Mouse (Mus musculus) limb, embryonic 14.5 days (tissue): ENCODE measurements around the gene Slmap. TPM values are rescaled to one million over a fixed set of nuclear protein-coding genes. Genes with fewer than 3 reads are reported as not detected.
"Not testable (repeated sequence)": the region's sequence is repeated elsewhere in the genome, so short reads cannot be mapped to it uniquely, and the experiment has no call there.

ENCODE experiments used
- ATAC-seq: fragments of 200-750 bp; cut with Nextera tagmentation; 2 replicates; pipeline ENCODE4 v1.8.0; 2017; ENCODE audit warnings: low read depth, moderate number of reproducible peaks, moderate TSS enrichment; ENCODE audit not compliant: low FRiP score
- DNase-seq: peaks from one replicate; pipeline ENCODE4 v3.0.0-alpha.2; 2015; ENCODE audit warnings: low spot score
- H3K27ac ChIP-seq: fragments of 300-500 bp; sonication (generic); replicated peaks from 2 replicates; pipeline ENCODE4 v1.5.1; 2014; ENCODE audit warnings: low read depth, mild to moderate bottlenecking, low read length, moderate library complexity, mixed read lengths
- H3K27me3 ChIP-seq: fragments of 300-500 bp; sonication (generic); 2 replicates; pipeline ENCODE4 v1.6.1; 2014; ENCODE audit warnings: low read length, mixed read lengths; ENCODE audit not compliant: control insufficient read depth, insufficient read depth
- H3K36me3 ChIP-seq: fragments of 300-500 bp; sonication (generic); 2 replicates; pipeline ENCODE4 v1.6.1; 2014; ENCODE audit warnings: mild to moderate bottlenecking, low read length, moderate library complexity, mixed read lengths; ENCODE audit not compliant: control insufficient read depth, insufficient read depth
- H3K4me1 ChIP-seq: fragments of 300-500 bp; sonication (generic); 2 replicates; pipeline ENCODE4 v1.6.1; 2014; ENCODE audit warnings: antibody characterized with exemption, low read length, mixed read lengths; ENCODE audit not compliant: control insufficient read depth, insufficient read depth
- H3K4me2 ChIP-seq: fragments of 300-500 bp; sonication (generic); replicated peaks from 2 replicates; pipeline ENCODE4 v1.6.1; 2014; ENCODE audit warnings: low read depth, mild to moderate bottlenecking, low read length, moderate library complexity; ENCODE audit not compliant: severe bottlenecking
- H3K4me3 ChIP-seq: fragments of 300-500 bp; sonication (generic); replicated peaks from 2 replicates; pipeline ENCODE4 v1.5.1; 2014; ENCODE audit warnings: low read length
- H3K9ac ChIP-seq: fragments of 300-500 bp; sonication (generic); 2 replicates; pipeline ENCODE4 v1.6.1; 2014; ENCODE audit warnings: mild to moderate bottlenecking, low read depth, low read length, moderate library complexity; ENCODE audit not compliant: severe bottlenecking
- H3K9me3 ChIP-seq: fragments of 300-500 bp; sonication (generic); 2 replicates; pipeline ENCODE4 v1.6.1; 2016; ENCODE audit warnings: low read length; ENCODE audit not compliant: control insufficient read depth
- POLR2A ChIP-seq: fragments of 200-500 bp; IDR thresholded peaks from 2 replicates; pipeline ENCODE4 v1.8.0; 2012; ENCODE audit warnings: inconsistent platforms, mild to moderate bottlenecking, moderate library complexity, borderline replicate concordance; ENCODE audit not compliant: insufficient read depth, insufficient read length; ENCODE audit errors: extremely low read depth
- WGBS: fragments of 180-500 bp; shearing (Covaris S2); extraction: QIAGEN DNeasy Blood & Tissue Kit; methylation state at CpG from one replicate; pipeline ENCODE4 v1.1.7; 2014; 5-methylcytosine and 5-hydroxymethylcytosine counted together
- polyA plus RNA-seq, 2 experiments: library from polyadenylated mRNA; depleted of rRNA in 1 of 2; stranded (reverse) in 1 of 2; unstranded in 1 of 2; fragments of >200 nt; fragmentation: Nextera tagmentation in 1 of 2; extraction: Ambion mirVana in 1 of 2; gene quantifications; 2 replicates each; pipeline versions ENCODE4 v1.2.1 to v1.2.3; 2012 to 2014

Gene Slmap
- polyA plus RNA-seq, 2 experiments: 25.4 to 27.0 TPM

DNA sequence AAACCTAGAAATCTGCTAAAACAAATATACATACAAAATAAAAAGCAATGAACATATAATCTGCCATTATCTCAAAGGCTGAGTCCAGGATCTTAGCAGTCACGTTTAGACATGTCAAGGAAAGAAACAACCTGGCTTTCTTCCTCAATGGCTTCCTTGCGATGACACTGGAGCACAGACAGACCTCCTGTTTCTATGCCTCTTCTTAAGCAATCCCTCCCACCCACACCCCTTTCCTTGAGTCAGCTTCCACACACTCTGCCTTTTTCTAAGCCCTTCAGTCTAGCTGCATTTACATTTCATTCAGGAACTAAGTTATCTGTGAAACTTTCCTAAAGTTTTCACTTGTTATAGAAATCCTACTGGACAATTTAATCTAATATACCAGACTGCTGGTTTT lies 6.4 kb downstream of the Slmap start:
- H3K4me3 ChIP-seq: no peak overlapping the region
- TF ChIP-seq POLR2A: no peak

DNA sequence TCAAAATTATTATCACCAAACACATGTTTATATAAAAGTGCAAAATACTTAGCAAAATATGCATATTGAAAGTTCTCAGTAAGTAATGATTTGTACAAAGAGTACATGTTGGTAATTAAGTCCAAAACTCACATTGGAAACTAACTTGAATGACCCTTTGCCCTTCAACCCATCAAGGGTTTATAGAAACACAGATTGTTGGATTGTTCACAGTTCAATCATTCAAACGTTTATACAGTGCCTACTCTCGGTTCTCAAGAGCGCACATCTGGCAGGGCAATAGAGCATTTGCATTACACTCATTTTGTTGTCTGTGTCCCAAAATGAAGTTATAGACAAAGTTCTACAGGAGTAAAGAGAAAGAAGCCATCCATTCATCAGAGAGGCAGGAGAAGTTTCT lies 8.8 kb downstream of the Slmap start:
- H3K4me2 ChIP-seq: no peak overlapping the region
- ATAC-seq (no peak), DNase-seq (no peak)
- H3K9me3 ChIP-seq: no peaks in the 10 kb centered on the region
- no peak overlapping the region for H3K4me3 ChIP-seq
- no peak overlapping the region for H3K9ac ChIP-seq
- H3K27ac ChIP-seq: no peak overlapping the region
- 67% methylated on average over 3 of the region's 3 CpGs for WGBS
- H3K27me3 ChIP-seq: no peaks in the 10 kb centered on the region
- TF ChIP-seq POLR2A: no peak
- peaks cover 15% of the 10 kb centered on the region for H3K4me1 ChIP-seq
- no peaks in the 10 kb centered on the region for H3K36me3 ChIP-seq

More for the DNA sequence above, 6.4 kb downstream of the Slmap start:
- DNase-seq: no peak
- H3K9me3 ChIP-seq: no peaks in the 10 kb centered on the region
- H3K4me2 ChIP-seq: no peak overlapping the region
- H3K9ac ChIP-seq: no peak overlapping the region
- H3K4me1 ChIP-seq: peaks cover 29% of the 10 kb centered on the region
- no peaks in the 10 kb centered on the region for H3K36me3 ChIP-seq
- WGBS: 86% methylated on average over 2 of the region's 2 CpGs
- no peak for ATAC-seq
- no peaks in the 10 kb centered on the region for H3K27me3 ChIP-seq
- no peak overlapping the region for H3K27ac ChIP-seq

DNA sequence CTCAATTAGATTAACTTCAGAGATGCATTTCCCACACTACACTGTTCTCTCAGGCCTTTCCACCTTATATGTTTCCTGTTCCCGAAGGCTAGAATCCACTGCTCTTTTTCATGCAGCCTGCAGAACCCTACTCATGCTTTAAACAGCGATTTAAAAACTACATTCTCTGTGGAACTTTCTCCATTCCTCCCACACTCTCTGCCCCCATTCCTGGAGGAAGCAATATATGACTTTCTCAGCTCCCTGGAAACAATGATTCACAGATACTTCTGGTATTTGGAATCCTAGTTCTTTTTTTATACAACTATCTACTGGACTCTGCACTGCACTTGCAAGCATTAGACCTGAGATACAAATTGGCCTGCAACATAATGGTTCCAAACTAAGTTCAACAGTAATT lies 11.6 kb downstream of the Slmap start:
- H3K9ac ChIP-seq: no peak overlapping the region

GRCm38 (mm10) chr14:26519831-26520230 lies 14.9 kb downstream of the Slmap start:
- Histone ChIP-seq H3K36me3 (no peaks in the 10 kb centered on the region), H3K4me2 (no peak overlapping the region), H3K9ac (no peak overlapping the region), H3K9me3 (no peaks in the 10 kb centered on the region), H3K27me3 (no peaks in the 10 kb centered on the region), H3K27ac (no peak overlapping the region), H3K4me1 (no peaks in the 10 kb centered on the region), H3K4me3 (no peak overlapping the region)
- no peak for ATAC-seq
- 90% methylated on average over 4 of the region's 4 CpGs for WGBS
- DNase-seq: no peak
- no peak for TF ChIP-seq POLR2A

More for the DNA sequence above, 11.6 kb downstream of the Slmap start:
- Histone ChIP-seq H3K4me3 (no peak overlapping the region), H3K4me2 (no peak overlapping the region), H3K4me1 (no peaks in the 10 kb centered on the region), H3K27me3 (no peaks in the 10 kb centered on the region), H3K36me3 (no peaks in the 10 kb centered on the region), H3K9me3 (no peaks in the 10 kb centered on the region), H3K27ac (no peak overlapping the region)
- DNase-seq: no peak
- no peak for ATAC-seq
- WGBS: 83% methylated on average over 2 of the region's 2 CpGs
- no peak for TF ChIP-seq POLR2A

- H3K4me1 ChIP-seq: no peaks in the 10 kb centered on the region
- H3K9me3 ChIP-seq: no peaks in the 10 kb centered on the region
- no peak for DNase-seq
- no peak overlapping the region for H3K4me2 ChIP-seq
- ATAC-seq: no peak
- H3K4me3 ChIP-seq: no peak overlapping the region
- WGBS: 83% methylated on average over 4 of the region's 4 CpGs
- H3K36me3 ChIP-seq: no peaks in the 10 kb centered on the region
- H3K27ac ChIP-seq: no peak overlapping the region
- H3K27me3 ChIP-seq: no peaks in the 10 kb centered on the region
- no peak overlapping the region for H3K9ac ChIP-seq
- no peak for TF ChIP-seq POLR2A
Measured at GRCm38 (mm10) chr14:26517843-26518242, 16.9 kb downstream of the Slmap start.

DNA sequence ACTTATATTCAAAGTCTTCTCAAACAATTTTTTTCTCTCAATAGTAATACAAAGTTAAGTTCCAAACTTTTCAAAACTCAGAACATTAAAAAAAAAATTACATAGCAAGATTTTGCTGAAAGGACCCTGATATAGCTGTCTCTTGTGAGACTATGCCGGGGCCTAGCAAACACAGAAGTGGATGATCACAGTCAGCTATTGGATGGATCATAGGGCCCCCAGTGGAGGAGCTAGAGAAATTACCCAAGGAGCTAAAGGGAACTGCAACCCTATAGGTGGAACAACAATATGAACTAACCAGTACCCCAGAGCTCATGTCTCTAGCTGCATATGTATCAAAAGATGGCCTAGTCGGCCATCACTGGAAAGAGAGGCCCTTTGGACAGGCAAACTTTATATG lies 18.5 kb downstream of the Slmap start:
- not testable (repeated sequence) for DNase-seq, H3K27ac ChIP-seq, ATAC-seq, H3K4me2 ChIP-seq, H3K36me3 ChIP-seq, H3K4me3 ChIP-seq, H3K9me3 ChIP-seq, H3K27me3 ChIP-seq, H3K9ac ChIP-seq, H3K4me1 ChIP-seq
- WGBS: 79% methylated on average over 2 of the region's 2 CpGs
